24 mouse cellular contexts compared by ENCODE assay signal in genomic region chr3:103145791-103146190, GRCm38 (mm10). TPM values are rescaled to one million over a fixed set of nuclear protein-coding genes. Genes with fewer than 3 reads are reported as not detected.
DNase-seq lines count a peak whose midpoint lies in the region; ATAC-seq lines count a peak whose summit lies in the region.
"Had no signal": no experiment of that assay in that cellular context is flagged by ENCODE, and none has a peak within 500 bp of the region (broad histone marks: within the 10 kb centered on the region; RNA-seq: fewer than 3 reads in every experiment).

No protein-coding gene starts in this region.

- H3K36me3 ChIP-seq in limb, embryonic 15.5 days = peaks cover 39% of the 10 kb centered on the region
- H3K36me3 ChIP-seq in limb, embryonic 10.5 days = no peaks in the 10 kb centered on the region
- no peaks in the 10 kb centered on the region for H3K36me3 ChIP-seq in stomach, embryonic 16.5 days (ENCODE audit: control insufficient read depth, insufficient read depth, low read length)
- H3K36me3 ChIP-seq: forebrain, embryonic 10.5 days; forebrain, embryonic 15.5 days; hindbrain, embryonic 10.5 days; hindbrain, embryonic 15.5 days had no signal

- H3K4me3 ChIP-seq in limb, embryonic 15.5 days = no peak overlapping the region
- no peak overlapping the region for H3K4me3 ChIP-seq in limb, embryonic 10.5 days
- H3K4me3 ChIP-seq in stomach, embryonic 16.5 days (replicated peaks; ENCODE audit: low read length) = no peak overlapping the region
- H3K4me3 ChIP-seq: embryonic facial prominence, embryonic 13.5 days; erythroblast, embryonic 14.5 days; forebrain, embryonic 10.5 days; forebrain, embryonic 15.5 days; hindbrain, embryonic 10.5 days; hindbrain, embryonic 15.5 days had no signal

- H3K4me2 ChIP-seq in limb, embryonic 15.5 days = no peak overlapping the region
- no peak overlapping the region for H3K4me2 ChIP-seq in stomach, embryonic 16.5 days (ENCODE audit: low read depth, low read length)
- H3K4me2 ChIP-seq: embryonic facial prominence, embryonic 13.5 days; forebrain, embryonic 15.5 days; heart, embryonic 11.5 days; hindbrain, embryonic 15.5 days had no signal

- no peaks in the 10 kb centered on the region for H3K27me3 ChIP-seq in limb, embryonic 15.5 days
- H3K27me3 ChIP-seq in limb, embryonic 10.5 days (ENCODE audit: low read depth, poor library complexity, severe bottlenecking) = no peaks in the 10 kb centered on the region
- no peaks in the 10 kb centered on the region for H3K27me3 ChIP-seq in stomach, embryonic 16.5 days (ENCODE audit: control insufficient read depth, insufficient read depth, low read length)
- H3K27me3 ChIP-seq: embryonic facial prominence, embryonic 13.5 days; forebrain, embryonic 15.5 days; hindbrain, embryonic 15.5 days had no signal

- intact Hi-C loops in left cerebral cortex, postnatal 25 days (cut with DNase I) = no loop called here

- WGBS in limb, embryonic 15.5 days = 83% methylated on average over 4 of the region's 4 CpGs
- WGBS in limb, embryonic 10.5 days = 75% methylated on average over 4 of the region's 4 CpGs
- WGBS in stomach, embryonic 16.5 days = 72% methylated on average over 4 of the region's 4 CpGs

- peak overlapping the region; percentile 12 for H3K27ac ChIP-seq in limb, embryonic 15.5 days
- no peak overlapping the region for H3K27ac ChIP-seq in limb, embryonic 10.5 days
- H3K27ac ChIP-seq in stomach, embryonic 16.5 days (ENCODE audit: low read length) = peak overlapping the region; percentile 84
- H3K27ac ChIP-seq: embryonic facial prominence, embryonic 13.5 days; forebrain, embryonic 10.5 days; forebrain, embryonic 15.5 days; hindbrain, embryonic 15.5 days had no signal

- H3K4me1 ChIP-seq in limb, embryonic 15.5 days = no peaks in the 10 kb centered on the region
- H3K4me1 ChIP-seq in limb, embryonic 10.5 days = 0 out of 2 replicates have a peak, but pooled peaks cover 9% of the 10 kb centered on the region
- H3K4me1 ChIP-seq in stomach, embryonic 16.5 days (ENCODE audit: control insufficient read depth, insufficient read depth, low read length) = no peaks in the 10 kb centered on the region
- H3K4me1 ChIP-seq: embryonic facial prominence, embryonic 13.5 days had no signal

- H3K9ac ChIP-seq in limb, embryonic 15.5 days = no peak overlapping the region
- H3K9ac ChIP-seq in stomach, embryonic 16.5 days (ENCODE audit: low read length) = no peak overlapping the region
- H3K9ac ChIP-seq: embryonic facial prominence, embryonic 13.5 days; forebrain, embryonic 15.5 days; hindbrain, embryonic 15.5 days had no signal

- no peaks in the 10 kb centered on the region for H3K9me3 ChIP-seq in limb, embryonic 15.5 days
- no peaks in the 10 kb centered on the region for H3K9me3 ChIP-seq in limb, embryonic 10.5 days (replicated peaks)
- H3K9me3 ChIP-seq in stomach, embryonic 16.5 days (replicated peaks; ENCODE audit: control insufficient read depth, low read length) = no peaks in the 10 kb centered on the region
- H3K9me3 ChIP-seq: embryonic facial prominence, embryonic 13.5 days; forebrain, embryonic 10.5 days; forebrain, embryonic 15.5 days; G1E; hindbrain, embryonic 10.5 days; hindbrain, embryonic 15.5 days had no signal

- DNase-seq in cerebellum, postnatal 10 days = peak; percentile 15 to 27
- DNase-seq in cerebellum, adult 8-10 months = no peak
- no peak for DNase-seq in limb, embryonic 10.5 days (ENCODE audit: low spot score)
- peak; percentile 75 for DNase-seq in R1 (ENCODE audit: low read depth, low spot score)
- DNase-seq in left cerebral cortex, adult 8-10 months (ENCODE audit: low spot score in 2 of 2) = no peak
- no peak for DNase-seq in left cerebral cortex, postnatal 25 days (ENCODE audit: low spot score in 2 of 2)
- DNase-seq: adrenal gland, postnatal 14 days; B cell, adult 2 months; cerebellum, adult 11-12 months; heart, adult 18-20 months had no signal

- ATAC-seq in limb, embryonic 15.5 days (ENCODE audit: insufficient number of reproducible peaks, low FRiP score, low TSS enrichment, low read depth) = no peak
- no peak for ATAC-seq in stomach, embryonic 16.5 days (ENCODE audit: insufficient read depth, low FRiP score)
- ATAC-seq: activated CD4-positive, CD25-positive, alpha-beta regulatory T cell, adult 4 months; CD4-positive, CD25-positive, alpha-beta regulatory T cell, adult 4 months; forebrain, embryonic 15.5 days; inflammation-experienced regulatory T-cells, adult 6 months; intestine, postnatal 0 days had no signal

RNA-seq across cellular contexts. Expression of gene Bcas2, which starts 25.7 kb away (rescaled TPM):
- 180 and 186 TPM in 2 replicates for polyA plus RNA-seq in limb, embryonic 15.5 days (2015; fragmentation: Nextera tagmentation; extraction: Ambion mirVana)
- 234 and 238 TPM in 2 replicates for polyA plus RNA-seq in limb, embryonic 10.5 days (2016; fragmentation: Nextera tagmentation; extraction: Ambion mirVana)
- 177 and 186 TPM in 2 replicates for polyA plus RNA-seq in stomach, embryonic 16.5 days (2015; fragmentation: Nextera tagmentation; extraction: Ambion mirVana)
- total RNA-seq in left cerebral cortex, adult 8-10 months (2022) = 10 to 100 TPM; 60.2 to 73.7 (median 70.6) TPM
- 10 to 100 TPM; 59.4 to 69.3 TPM for total RNA-seq in left cerebral cortex, postnatal 25 days (2021)

RNA-seq across cellular contexts. Expression of gene Dennd2c, which starts 43.4 kb away (rescaled TPM):
- polyA plus RNA-seq in limb, embryonic 15.5 days (2015; fragmentation: Nextera tagmentation; extraction: Ambion mirVana) = 16.3 and 16.7 TPM in 2 replicates
- polyA plus RNA-seq in limb, embryonic 10.5 days (2016; fragmentation: Nextera tagmentation; extraction: Ambion mirVana) = 1.7 and 3.1 TPM in 2 replicates
- 9.9 and 11.0 TPM in 2 replicates for polyA plus RNA-seq in stomach, embryonic 16.5 days (2015; fragmentation: Nextera tagmentation; extraction: Ambion mirVana)
- total RNA-seq in left cerebral cortex, adult 8-10 months (2022) = under 1 TPM; 0.28 to 0.93 (median 0.48) TPM
- under 1 TPM; 0.48 to 0.62 TPM for total RNA-seq in left cerebral cortex, postnatal 25 days (2021)

Comparison
In these comparisons a context has a peak if more than half of its experiments do, and no peak if none do; other contexts are left out.
1. DNase-seq: peak in cerebellum, postnatal 10 days (2 of 2) and R1 (single experiment); none in cerebellum, adult 8-10 months (single experiment), limb, embryonic 10.5 days (single experiment), left cerebral cortex, adult 8-10 months (0 of 2) and left cerebral cortex, postnatal 25 days (0 of 2).